19 mouse cellular contexts compared by ENCODE assay signal in the genomic region with DNA sequence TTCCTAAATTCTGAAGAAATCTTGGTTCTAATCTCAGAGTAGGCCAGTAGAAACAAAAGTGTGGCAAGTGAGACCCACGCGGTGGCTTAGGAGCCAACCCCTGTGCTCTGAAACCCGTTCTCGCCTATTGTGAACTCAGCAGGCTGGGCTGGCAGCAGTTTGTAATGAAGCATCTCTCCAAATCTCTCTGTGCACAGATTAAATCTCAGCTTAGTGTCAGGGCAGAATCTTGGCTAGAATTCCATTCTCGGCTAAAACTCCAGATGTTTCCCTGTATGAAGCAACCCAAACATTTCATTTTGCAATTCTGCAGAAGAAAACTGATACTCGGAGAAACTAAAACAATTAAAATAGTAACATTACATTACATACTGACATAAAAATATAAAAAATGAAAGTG. TPM values are rescaled to one million over a fixed set of nuclear protein-coding genes. Genes with fewer than 3 reads are reported as not detected.
DNase-seq lines count a peak whose midpoint lies in the region; ATAC-seq and TF ChIP-seq lines count a peak whose summit lies in the region.
"Had no signal": no experiment of that assay in that cellular context is flagged by ENCODE, and none has a peak within 500 bp of the region (broad histone marks: within the 10 kb centered on the region; RNA-seq: fewer than 3 reads in every experiment).

No protein-coding gene starts in this region.

- TF ChIP-seq CTCF in lung, adult 2 months (IDR thresholded peaks at IDR 0.05; ENCODE audit: insufficient read depth, low read length): no peak

- no peak overlapping the region for H3K4me2 ChIP-seq in lung, embryonic 16.5 days (ENCODE audit: low read depth, low read length)
- H3K4me2 ChIP-seq: forebrain, embryonic 15.5 days; heart, embryonic 12.5 days; hindbrain, embryonic 14.5 days; limb, embryonic 15.5 days had no signal

- peak; percentile 59; the same call in 1 of the 2 replicates for ATAC-seq in lung, embryonic 16.5 days (ENCODE audit: low read depth)
- no peak for ATAC-seq in erythroblast, adult 5-6 weeks (replicated peaks; ENCODE audit: low FRiP score, poor library complexity, severe bottlenecking)
- ATAC-seq: forebrain, embryonic 15.5 days had no signal

- DNase-seq in gastrocnemius, adult 18-20 months (ENCODE audit: low spot score): peak; percentile 18
- no peak for DNase-seq in gastrocnemius, postnatal 4 days (ENCODE audit: low spot score in 2 of 2)
- DNase-seq in lung, adult 2 months: no peak
- peak; percentile 81 for DNase-seq in fat pad, adult 2 months (ENCODE audit: extremely low read depth, low read depth, low spot score)
- DNase-seq in lung, postnatal 36 days: peak; percentile 37
- DNase-seq in kidney, postnatal 4 days: no peak
- DNase-seq: cerebellum, adult 8-10 months; heart, postnatal 14 days; kidney, adult 2 months; kidney, postnatal 10 days; right cerebral cortex, postnatal 4 days; thymus, postnatal 36 days had no signal

- TF ChIP-seq POLR2A in lung, adult 2 months (IDR thresholded peaks at IDR 0.05; ENCODE audit: borderline replicate concordance, extremely low read depth, low read depth, low read length): no peak

- 35% methylated on average over 6 of the region's 6 CpGs for WGBS in lung, embryonic 16.5 days
- WGBS in lung, adult 2 months: 56% methylated on average over 6 of the region's 6 CpGs

- no peak overlapping the region for H3K4me3 ChIP-seq in lung, embryonic 16.5 days (ENCODE audit: low read length)
- no peak overlapping the region for H3K4me3 ChIP-seq in lung, adult 2 months (replicated peaks; ENCODE audit: extremely low read depth, low read depth, low read length)
- H3K4me3 ChIP-seq: forebrain, embryonic 15.5 days; heart, embryonic 12.5 days; limb, embryonic 15.5 days had no signal

- H3K9ac ChIP-seq in lung, embryonic 16.5 days (ENCODE audit: low read length): no peak overlapping the region
- H3K9ac ChIP-seq: forebrain, embryonic 15.5 days; heart, embryonic 12.5 days; hindbrain, embryonic 14.5 days; limb, embryonic 15.5 days had no signal

- H3K27ac ChIP-seq in lung, embryonic 16.5 days (ENCODE audit: low read length): no peak overlapping the region
- H3K27ac ChIP-seq: forebrain, embryonic 15.5 days; hindbrain, embryonic 14.5 days; limb, embryonic 15.5 days had no signal

- peaks cover 12% of the 10 kb centered on the region; the same call in 1 of the 2 replicates for H3K4me1 ChIP-seq in lung, embryonic 16.5 days (replicated peaks; ENCODE audit: control insufficient read depth, insufficient read depth, low read length)
- no peaks in the 10 kb centered on the region for H3K4me1 ChIP-seq in lung, adult 2 months (ENCODE audit: control insufficient read depth, insufficient read depth, low read length)
- H3K4me1 ChIP-seq: limb, embryonic 15.5 days had no signal

- H3K9me3 ChIP-seq in lung, embryonic 16.5 days (ENCODE audit: control insufficient read depth, low read length): no peaks in the 10 kb centered on the region
- H3K9me3 ChIP-seq: forebrain, embryonic 15.5 days; G1E; heart, embryonic 12.5 days; limb, embryonic 15.5 days had no signal

- no peaks in the 10 kb centered on the region for H3K36me3 ChIP-seq in lung, embryonic 16.5 days (ENCODE audit: control insufficient read depth, insufficient read depth, low read length)
- H3K36me3 ChIP-seq: forebrain, embryonic 15.5 days; G1E; heart, embryonic 12.5 days; limb, embryonic 15.5 days had no signal

- H3K27me3 ChIP-seq in lung, embryonic 16.5 days (ENCODE audit: control insufficient read depth, insufficient read depth, low read depth, low read length): no peaks in the 10 kb centered on the region
- H3K27me3 ChIP-seq: forebrain, embryonic 15.5 days; heart, embryonic 12.5 days; limb, embryonic 15.5 days had no signal

RNA-seq across cellular contexts. Expression of a gene that starts 33.3 kb away (rescaled TPM):
- 1 to 10 TPM; 1.9 to 3.0 TPM for total RNA-seq in gastrocnemius, adult 18-20 months (2021)
- total RNA-seq in gastrocnemius, postnatal 4 days (2021): 1 to 10 TPM; 2.7 to 2.9 TPM
- polyA plus RNA-seq in lung, embryonic 16.5 days (2015; fragmentation: Nextera tagmentation; extraction: Ambion mirVana): 7.2 and 7.3 TPM in 2 replicates
- 5.7 and 8.4 TPM in 2 replicates for polyA plus RNA-seq in lung, adult 2 months (2012; rRNA removed)
- 1.9 and 2.7 TPM in 2 replicates for total RNA-seq in erythroblast, adult 5-6 weeks (2015; ENCODE audit: low replicate concordance)
- 1.8 and 3.8 TPM in 2 replicates for total RNA-seq in erythroblast, adult 5-6 weeks (2017; ENCODE audit: low replicate concordance)

RNA-seq across cellular contexts. Expression of a gene that starts 59.8 kb away (rescaled TPM):
- 10 to 100 TPM; 12.3 to 13.5 TPM for total RNA-seq in gastrocnemius, adult 18-20 months (2021)
- 1 to 10 TPM; 5.6 to 5.8 TPM for total RNA-seq in gastrocnemius, postnatal 4 days (2021)
- 11.7 and 12.7 TPM in 2 replicates for polyA plus RNA-seq in lung, embryonic 16.5 days (2015; fragmentation: Nextera tagmentation; extraction: Ambion mirVana)
- 3.4 and 5.5 TPM in 2 replicates for polyA plus RNA-seq in lung, adult 2 months (2012; rRNA removed)
- total RNA-seq in erythroblast, adult 5-6 weeks (2015; ENCODE audit: low replicate concordance): 3.3 and 4.8 TPM in 2 replicates
- 2.1 and 2.5 TPM in 2 replicates for total RNA-seq in erythroblast, adult 5-6 weeks (2017; ENCODE audit: low replicate concordance)

Comparison
In these comparisons a context has a peak if more than half of its experiments do, and no peak if none do; other contexts are left out.
1. DNase-seq: peak in gastrocnemius, adult 18-20 months (single experiment), fat pad, adult 2 months (single experiment) and lung, postnatal 36 days (single experiment); none in gastrocnemius, postnatal 4 days (0 of 2), lung, adult 2 months (single experiment) and kidney, postnatal 4 days (0 of 2).